Mouse (Mus musculus): ENCODE measurements around the gene Pkd1.

DNA sequence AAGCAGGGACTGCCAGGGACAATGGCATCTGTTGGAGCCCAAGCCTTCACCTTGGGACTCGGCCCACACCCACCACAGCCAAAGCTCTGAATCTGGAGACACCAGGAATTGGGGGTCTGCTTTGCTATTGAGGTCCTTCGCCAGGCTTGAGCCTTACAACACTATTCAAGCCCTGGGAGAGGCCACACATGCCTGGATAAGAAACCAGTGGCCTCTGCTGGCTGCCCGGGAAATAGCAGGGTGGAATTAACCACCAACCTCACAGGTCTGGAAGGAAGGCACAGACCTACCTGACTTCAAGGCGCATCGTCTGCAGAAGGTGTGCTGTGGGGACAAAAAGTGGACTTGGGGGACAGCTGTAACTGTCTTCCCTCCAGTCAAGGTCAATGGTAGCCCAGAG lies 36.0 kb upstream of the Pkd1 start:
- TF ChIP-seq CTCF (IDR thresholded peaks at IDR 0.05; ENCODE audit: low read depth, low read length) (peak; percentile 68), POLR2A (IDR thresholded peaks at IDR 0.05; ENCODE audit: insufficient read depth, low read length) (no peak), EP300 (IDR thresholded peaks at IDR 0.05; ENCODE audit: insufficient read depth, low read depth, low read length) (no peak)
